Mouse (Mus musculus) left cerebral cortex, adult 6 months (tissue): ENCODE results near the gene Gm5936. TPM values are rescaled to one million over a fixed set of nuclear protein-coding genes. Genes with fewer than 3 reads are reported as not detected.

Experiments used
- long read RNA-seq, 2 experiments: library from polyadenylated mRNA; unstranded; transcript quantifications; one replicate each; pipeline ENCODE4 v2.0.0; 2019 to 2020
- polyA plus RNA-seq: library from polyadenylated mRNA; unstranded; fragments of <200 nt; fragmentation: Nextera tagmentation; gene quantifications from 2 replicates; pipeline ENCODE4 v1.2.3, GENCODE M21; 2021

Gene Gm5936
- polyA plus RNA-seq, result not detected in 2 replicates
- long read RNA-seq, experiment 1, result 0 reads
- long read RNA-seq, experiment 2, result 0 reads

DNA sequence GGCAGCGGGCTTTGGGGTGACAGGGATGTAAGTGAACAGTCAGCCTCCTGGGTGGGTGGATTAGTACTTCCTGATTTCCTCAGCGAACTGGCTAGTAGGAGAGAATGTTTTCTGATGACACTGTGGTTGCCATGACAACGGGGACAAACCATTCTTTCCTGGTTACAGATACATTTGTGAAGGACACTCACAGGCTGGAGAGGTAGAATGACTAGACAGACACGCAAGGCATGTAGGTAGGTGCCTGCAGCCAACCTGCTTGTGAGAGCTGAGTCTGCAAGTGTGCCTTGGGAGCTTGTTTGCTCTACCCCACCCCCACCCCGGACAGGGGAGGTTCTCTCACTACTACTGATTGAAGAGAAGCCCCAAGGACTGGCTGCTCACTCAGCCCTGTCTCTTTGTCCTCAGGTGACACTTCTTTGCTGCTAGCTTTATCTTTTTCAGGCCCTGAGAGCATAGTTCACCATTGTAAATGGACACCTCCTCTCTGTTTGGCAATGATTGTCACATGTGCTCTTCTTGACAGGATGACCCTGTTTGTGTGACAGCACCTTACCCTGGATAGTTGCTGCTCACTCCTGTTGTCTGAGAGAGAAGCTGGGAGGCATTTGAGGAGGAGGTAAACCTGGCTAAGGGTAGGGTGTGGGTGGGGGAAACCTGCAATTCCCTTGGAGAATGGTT is at the start of gene Gm5936:
Gene Gm5936 (plus strand): TSS at position 355 of the 681 bp plus-strand sequence.

Other genes starting within 250 kb of the Gm5936 start
- gene Olfr1325, start 244.5 kb upstream of the Gm5936 start, polyA plus RNA-seq, result not detected in 2 replicates
- gene Gm5640, start 191.6 kb upstream of the Gm5936 start, polyA plus RNA-seq, result 0.04 TPM in 1 of 2 replicates, not detected in the other
- not detected in 2 replicates for gene Gm6890, start 96.3 kb upstream of the Gm5936 start, polyA plus RNA-seq
- gene Gab3, start 248.3 kb downstream of the Gm5936 start, polyA plus RNA-seq, result 2.5 and 3.0 TPM in 2 replicates